Mouse (Mus musculus): ENCODE data around the gene Scgb1b3. TPM values are rescaled to one million over a fixed set of nuclear protein-coding genes. Genes with fewer than 3 reads are reported as not detected.

Scgb1b3 gene
- not detected in 2 replicates for polyA plus RNA-seq (2012; rRNA removed; ENCODE audit: low replicate concordance)

GRCm38 (mm10) chr7:31375292-31375691 lies at the start of gene Scgb1b3:
Gene Scgb1b3 (plus strand): TSS chr7:31375592.

DNA sequence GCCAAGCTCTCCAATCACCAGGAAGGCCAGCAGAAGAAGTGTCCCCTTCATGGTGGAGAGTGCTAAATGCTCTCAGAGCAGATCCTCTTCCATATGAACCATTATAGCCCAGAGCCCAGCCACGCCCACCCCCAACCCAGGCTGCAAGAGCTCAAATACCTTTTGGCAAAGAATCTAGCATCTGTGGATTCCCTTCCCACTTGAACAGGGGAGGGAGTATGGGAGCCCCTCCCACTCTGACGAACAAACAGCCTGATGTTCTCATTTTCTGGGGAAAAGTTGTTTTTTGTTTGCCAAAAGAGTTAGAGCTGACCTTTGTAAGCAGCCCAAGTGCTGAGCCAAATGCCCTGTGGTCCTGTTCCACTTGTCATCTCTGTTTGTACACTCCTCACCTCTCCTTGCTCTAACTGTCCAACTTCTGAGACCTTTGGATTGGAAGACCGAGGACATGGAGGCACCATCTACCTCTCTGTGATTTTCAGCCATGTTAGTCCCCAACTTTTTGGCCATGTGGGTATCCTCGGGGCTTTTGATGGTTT lies 13.3 kb upstream of the Scgb1b3 start, which contains the start of gene Scgb2b3:
Gene Scgb2b3 (minus strand): TSS at position 51 of the 539 bp plus-strand sequence.

Other genes starting within 250 kb of the Scgb1b3 start
- 58.1 and 69.7 TPM in 2 replicates for gene Scn1b, start 248.6 kb upstream of the Scgb1b3 start, polyA plus RNA-seq (2012; rRNA removed; ENCODE audit: low replicate concordance)
- gene Gramd1a, start 219.7 kb upstream of the Scgb1b3 start, polyA plus RNA-seq (2012; rRNA removed; ENCODE audit: low replicate concordance), result 113 and 153 TPM in 2 replicates
- gene Scgb2b2, start 85.1 kb upstream of the Scgb1b3 start, polyA plus RNA-seq (2012; rRNA removed; ENCODE audit: low replicate concordance), result not detected in 2 replicates
- gene Scgb1b2, start 83.8 kb upstream of the Scgb1b3 start, polyA plus RNA-seq (2012; rRNA removed; ENCODE audit: low replicate concordance), result not detected in 2 replicates
- not detected in 2 replicates for gene Scgb2b3, start 13.5 kb upstream of the Scgb1b3 start, polyA plus RNA-seq (2012; rRNA removed; ENCODE audit: low replicate concordance)